Comparison of ENCODE assay signal across 13 mouse cellular contexts in the genomic region with DNA sequence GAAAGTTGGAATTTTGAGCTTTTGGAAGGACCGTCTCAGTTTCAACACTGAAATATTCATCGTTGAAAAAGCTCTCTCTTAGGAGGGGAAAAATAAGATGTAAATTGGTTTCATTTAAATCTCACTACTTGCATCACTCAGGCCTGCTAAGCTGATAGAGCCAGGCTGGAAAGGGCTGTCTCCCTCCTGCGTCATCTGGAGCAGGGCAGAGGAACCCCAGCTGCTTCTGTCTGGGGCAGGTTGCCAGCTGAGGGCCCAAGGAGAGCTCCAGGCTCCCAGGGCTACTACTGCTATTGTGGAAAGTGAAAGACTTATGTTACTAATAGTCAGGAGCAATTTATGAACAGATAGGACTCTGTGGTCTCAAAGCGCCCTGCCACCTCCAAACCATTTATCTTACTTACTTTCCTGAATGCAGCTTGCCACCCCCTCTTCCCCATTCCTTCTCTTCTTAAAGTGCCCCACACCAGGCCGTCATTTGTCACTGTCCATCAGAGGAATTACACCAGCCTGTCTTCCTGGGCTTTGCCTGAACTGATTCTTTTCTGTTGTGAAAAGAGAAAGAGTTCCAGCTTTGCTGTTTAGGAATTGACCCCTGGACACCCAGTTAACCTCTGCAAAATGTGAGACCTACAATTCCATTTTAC.
DNase-seq lines count a peak whose midpoint lies in the region; ATAC-seq and TF ChIP-seq lines count a peak whose summit lies in the region.
"Had no signal": no experiment of that assay in that cellular context is flagged by ENCODE, and none has a peak within 500 bp of the region (broad histone marks: within the 10 kb centered on the region; RNA-seq: fewer than 3 reads in every experiment).

No protein-coding gene starts in this region.

- H3K4me3 ChIP-seq in midbrain, postnatal 0 days (ENCODE audit: low read depth, low read length) = no peak overlapping the region
- H3K4me3 ChIP-seq in midbrain, embryonic 11.5 days (ENCODE audit: low read depth, low read length) = no peak overlapping the region
- H3K4me3 ChIP-seq in hindbrain, embryonic 11.5 days (ENCODE audit: low read depth, low read length) = no peak overlapping the region
- H3K4me3 ChIP-seq in neural tube, embryonic 13.5 days = no peak overlapping the region
- no peak overlapping the region for H3K4me3 ChIP-seq in liver, embryonic 11.5 days (ENCODE audit: low read depth, low read length)
- H3K4me3 ChIP-seq: heart, embryonic 13.5 days; liver, embryonic 13.5 days had no signal

- H3K4me2 ChIP-seq in midbrain, postnatal 0 days (ENCODE audit: low read depth, low read length, poor library complexity, severe bottlenecking) = no peak overlapping the region
- no peak overlapping the region for H3K4me2 ChIP-seq in midbrain, embryonic 11.5 days
- no peak overlapping the region for H3K4me2 ChIP-seq in hindbrain, embryonic 11.5 days (replicated peaks; ENCODE audit: low read depth, low read length)
- no peak overlapping the region for H3K4me2 ChIP-seq in neural tube, embryonic 13.5 days
- H3K4me2 ChIP-seq in liver, embryonic 11.5 days = no peak overlapping the region
- H3K4me2 ChIP-seq: heart, embryonic 13.5 days; liver, embryonic 13.5 days had no signal

- no peak overlapping the region for H3K27ac ChIP-seq in midbrain, postnatal 0 days (ENCODE audit: low read depth, low read length)
- no peak overlapping the region for H3K27ac ChIP-seq in midbrain, embryonic 11.5 days (ENCODE audit: low read depth, low read length)
- H3K27ac ChIP-seq in hindbrain, embryonic 11.5 days (ENCODE audit: low read depth, low read length) = 0 out of 2 replicates have a peak overlapping the region, but pooled peaks have one; percentile 45
- H3K27ac ChIP-seq in neural tube, embryonic 13.5 days (replicated peaks) = no peak overlapping the region
- H3K27ac ChIP-seq in liver, embryonic 11.5 days (ENCODE audit: low read depth, low read length) = no peak overlapping the region
- H3K27ac ChIP-seq: heart, embryonic 13.5 days; liver, embryonic 13.5 days had no signal

- no peaks in the 10 kb centered on the region for H3K9me3 ChIP-seq in midbrain, postnatal 0 days (ENCODE audit: low read length)
- H3K9me3 ChIP-seq in midbrain, embryonic 11.5 days (ENCODE audit: control insufficient read depth, low read length) = no peaks in the 10 kb centered on the region
- no peaks in the 10 kb centered on the region for H3K9me3 ChIP-seq in hindbrain, embryonic 11.5 days (ENCODE audit: control insufficient read depth, low read length)
- no peaks in the 10 kb centered on the region for H3K9me3 ChIP-seq in neural tube, embryonic 13.5 days
- H3K9me3 ChIP-seq in liver, embryonic 11.5 days (ENCODE audit: control insufficient read depth, low read length) = no peaks in the 10 kb centered on the region
- H3K9me3 ChIP-seq: heart, embryonic 13.5 days; liver, embryonic 13.5 days had no signal

- H3K4me1 ChIP-seq in midbrain, postnatal 0 days (ENCODE audit: insufficient read depth, low read length) = no peaks in the 10 kb centered on the region
- H3K4me1 ChIP-seq in midbrain, embryonic 11.5 days (ENCODE audit: control insufficient read depth, insufficient read depth, low read length) = no peaks in the 10 kb centered on the region
- H3K4me1 ChIP-seq in hindbrain, embryonic 11.5 days (replicated peaks; ENCODE audit: control insufficient read depth, insufficient read depth, low read length) = no peaks in the 10 kb centered on the region
- peaks cover 16% of the 10 kb centered on the region for H3K4me1 ChIP-seq in neural tube, embryonic 13.5 days (replicated peaks)
- H3K4me1 ChIP-seq in liver, embryonic 11.5 days (replicated peaks; ENCODE audit: control insufficient read depth, insufficient read depth, low read length) = no peaks in the 10 kb centered on the region
- H3K4me1 ChIP-seq: heart, embryonic 13.5 days; liver, embryonic 13.5 days had no signal

- H3K36me3 ChIP-seq in midbrain, postnatal 0 days (ENCODE audit: insufficient read depth, low read length) = no peaks in the 10 kb centered on the region
- H3K36me3 ChIP-seq in midbrain, embryonic 11.5 days (ENCODE audit: control insufficient read depth, insufficient read depth, low read length) = no peaks in the 10 kb centered on the region
- H3K36me3 ChIP-seq in hindbrain, embryonic 11.5 days (ENCODE audit: control insufficient read depth, insufficient read depth, low read length) = no peaks in the 10 kb centered on the region
- no peaks in the 10 kb centered on the region for H3K36me3 ChIP-seq in neural tube, embryonic 13.5 days
- H3K36me3 ChIP-seq in liver, embryonic 11.5 days (ENCODE audit: control insufficient read depth, insufficient read depth, low read length) = no peaks in the 10 kb centered on the region
- H3K36me3 ChIP-seq: heart, embryonic 13.5 days; liver, embryonic 13.5 days had no signal

- no peak for TF ChIP-seq CTCF in midbrain, postnatal 0 days (IDR thresholded peaks at IDR 0.05)

- no peak overlapping the region for H3K9ac ChIP-seq in midbrain, postnatal 0 days (replicated peaks; ENCODE audit: low read length, poor library complexity, severe bottlenecking)
- H3K9ac ChIP-seq in midbrain, embryonic 11.5 days (ENCODE audit: low read length) = no peak overlapping the region
- H3K9ac ChIP-seq in hindbrain, embryonic 11.5 days (ENCODE audit: low read depth, low read length) = no peak overlapping the region
- no peak overlapping the region for H3K9ac ChIP-seq in neural tube, embryonic 13.5 days
- H3K9ac ChIP-seq in liver, embryonic 11.5 days (ENCODE audit: low read depth, low read length) = no peak overlapping the region
- H3K9ac ChIP-seq: heart, embryonic 13.5 days; liver, embryonic 13.5 days had no signal

- DNase-seq in gastrocnemius, postnatal 14 days = peak; percentile 3
- DNase-seq in gastrocnemius, postnatal 4 days (ENCODE audit: low spot score in 2 of 2) = no peak
- peak; percentile 8 for DNase-seq in midbrain, postnatal 0 days (ENCODE audit: low spot score)
- DNase-seq in midbrain, embryonic 11.5 days (ENCODE audit: low spot score, missing footprints) = no peak
- peak; percentile 33 for DNase-seq in hindbrain, embryonic 11.5 days (ENCODE audit: low spot score)
- DNase-seq in liver, embryonic 11.5 days (ENCODE audit: low spot score) = no peak
- DNase-seq: kidney, adult 18-20 months; layer of hippocampus, postnatal 36 days; liver, embryonic 13.5 days; midbrain, embryonic 14.5 days had no signal

- ATAC-seq in midbrain, postnatal 0 days (ENCODE audit: low FRiP score) = no peak
- ATAC-seq in midbrain, embryonic 11.5 days (ENCODE audit: low FRiP score) = no peak
- peak; percentile 79 for ATAC-seq in hindbrain, embryonic 11.5 days (ENCODE audit: low FRiP score)
- ATAC-seq in neural tube, embryonic 13.5 days (ENCODE audit: low read depth) = peak; percentile 93
- ATAC-seq in liver, embryonic 11.5 days (replicated peaks; ENCODE audit: low FRiP score) = no peak
- ATAC-seq: forebrain, embryonic 14.5 days had no signal

- no peaks in the 10 kb centered on the region for H3K27me3 ChIP-seq in midbrain, postnatal 0 days (ENCODE audit: insufficient read depth, low read length)
- H3K27me3 ChIP-seq in midbrain, embryonic 11.5 days (ENCODE audit: control insufficient read depth, insufficient read depth, low read length) = no peaks in the 10 kb centered on the region
- no peaks in the 10 kb centered on the region for H3K27me3 ChIP-seq in hindbrain, embryonic 11.5 days (ENCODE audit: control insufficient read depth, insufficient read depth, low read length)
- no peaks in the 10 kb centered on the region for H3K27me3 ChIP-seq in neural tube, embryonic 13.5 days
- H3K27me3 ChIP-seq in liver, embryonic 11.5 days (replicated peaks; ENCODE audit: control insufficient read depth, insufficient read depth, low read length) = no peaks in the 10 kb centered on the region
- H3K27me3 ChIP-seq: heart, embryonic 13.5 days; liver, embryonic 13.5 days had no signal

- intact Hi-C loops in gastrocnemius, postnatal 14 days (cut with DNase I; ENCODE audit: low total_unique reads) = no loop called here

- 59% methylated on average over 5 of the region's 5 CpGs for WGBS in midbrain, postnatal 0 days
- 70% methylated on average over 5 of the region's 5 CpGs for WGBS in midbrain, embryonic 11.5 days
- 50% methylated on average over 5 of the region's 5 CpGs for WGBS in hindbrain, embryonic 11.5 days
- WGBS in neural tube, embryonic 13.5 days = 32% methylated on average over 5 of the region's 5 CpGs
- WGBS in liver, embryonic 11.5 days = 56% methylated on average over 5 of the region's 5 CpGs

Comparison
In these comparisons a context has a peak if more than half of its experiments do, and no peak if none do; other contexts are left out.
1. DNase-seq: peak in gastrocnemius, postnatal 14 days (single experiment), midbrain, postnatal 0 days (single experiment) and hindbrain, embryonic 11.5 days (single experiment); none in gastrocnemius, postnatal 4 days (0 of 2), midbrain, embryonic 11.5 days (single experiment) and liver, embryonic 11.5 days (single experiment).
2. ATAC-seq: peak in hindbrain, embryonic 11.5 days (single experiment) and neural tube, embryonic 13.5 days (single experiment); none in midbrain, postnatal 0 days (single experiment), midbrain, embryonic 11.5 days (single experiment) and liver, embryonic 11.5 days (single experiment).